Mouse (Mus musculus): ENCODE measurements around the gene Gpr19. TPM values are rescaled to one million over a fixed set of nuclear protein-coding genes. Genes with fewer than 3 reads are reported as not detected.
A peak's percentile ranks its signal among the peaks of the same experiment; 100 is the strongest.

The Gpr19 gene
- polyA plus RNA-seq, 1 experiment from 2014 or later, result 39.1 TPM

- Histone ChIP-seq H3K4me2 (no peak overlapping the region), H3K9ac (no peak overlapping the region), H3K27ac (replicated peaks) (no peak overlapping the region), H3K36me3 (peaks cover 24% of the 10 kb centered on the region), H3K9me3 (no peaks in the 10 kb centered on the region), H3K4me3 (no peak overlapping the region), H3K4me1 (replicated peaks) (peaks cover 17% of the 10 kb centered on the region), H3K27me3 (no peaks in the 10 kb centered on the region)
- 88% methylated on average over 12 of the region's 12 CpGs for WGBS
- no peak for ATAC-seq (ENCODE audit: low read depth)
Observed at GRCm38 (mm10) chr6:134861386-134861785, 37.0 kb downstream of the Gpr19 start.

- ATAC-seq (ENCODE audit: low read depth), result no peak
- Histone ChIP-seq H3K36me3 (peaks cover 25% of the 10 kb centered on the region), H3K9me3 (no peaks in the 10 kb centered on the region), H3K27ac (replicated peaks) (no peak overlapping the region), H3K9ac (no peak overlapping the region), H3K4me3 (no peak overlapping the region), H3K4me1 (replicated peaks) (peaks cover 17% of the 10 kb centered on the region), H3K27me3 (no peaks in the 10 kb centered on the region), H3K4me2 (no peak overlapping the region)
- 84% methylated on average over 4 of the region's 4 CpGs for WGBS
Observed at GRCm38 (mm10) chr6:134860275-134860674, 38.1 kb downstream of the Gpr19 start.

GRCm38 (mm10) chr6:134859021-134859420 lies 39.4 kb downstream of the Gpr19 start:
- no peak overlapping the region for H3K4me2 ChIP-seq
- no peaks in the 10 kb centered on the region for H3K27me3 ChIP-seq
- WGBS, result 91% methylated on average over 6 of the region's 6 CpGs
- no peaks in the 10 kb centered on the region for H3K9me3 ChIP-seq
- H3K36me3 ChIP-seq, result peaks cover 25% of the 10 kb centered on the region
- ATAC-seq (ENCODE audit: low read depth), result no peak
- no peak overlapping the region for H3K4me3 ChIP-seq
- H3K27ac ChIP-seq (replicated peaks), result no peak overlapping the region
- H3K4me1 ChIP-seq (replicated peaks), result peaks cover 24% of the 10 kb centered on the region
- no peak overlapping the region for H3K9ac ChIP-seq

- Histone ChIP-seq H3K36me3 (peaks cover 42% of the 10 kb centered on the region), H3K9ac (no peak overlapping the region), H3K9me3 (no peaks in the 10 kb centered on the region), H3K4me3 (no peak overlapping the region), H3K27me3 (no peaks in the 10 kb centered on the region), H3K4me1 (replicated peaks) (peaks cover 8% of the 10 kb centered on the region; the same call in 1 of the 2 replicates), H3K27ac (replicated peaks) (no peak overlapping the region), H3K4me2 (no peak overlapping the region)
- 88% methylated on average over 16 of the region's 16 CpGs for WGBS
- ATAC-seq (ENCODE audit: low read depth), result no peak
Observed at GRCm38 (mm10) chr6:134855926-134856325, 42.5 kb downstream of the Gpr19 start.

- no peaks in the 10 kb centered on the region for H3K9me3 ChIP-seq
- H3K4me3 ChIP-seq, result no peak overlapping the region
- no peak overlapping the region for H3K9ac ChIP-seq
- no peaks in the 10 kb centered on the region for H3K27me3 ChIP-seq
- 0 out of 2 replicates have a peak, but pooled peaks have one; percentile 33 for ATAC-seq (ENCODE audit: low read depth)
- no peak overlapping the region for H3K4me2 ChIP-seq
- peaks cover 52% of the 10 kb centered on the region for H3K36me3 ChIP-seq
- WGBS, result 56% methylated on average over 5 of the region's 5 CpGs
- H3K4me1 ChIP-seq (replicated peaks), result peaks cover 8% of the 10 kb centered on the region; the same call in 1 of the 2 replicates
- H3K27ac ChIP-seq (replicated peaks), result no peak overlapping the region
Observed at GRCm38 (mm10) chr6:134854782-134855181, 43.6 kb downstream of the Gpr19 start.

GRCm38 (mm10) chr6:134849985-134850384 lies 48.4 kb downstream of the Gpr19 start:
- Histone ChIP-seq H3K4me1 (replicated peaks) (peaks cover 8% of the 10 kb centered on the region; the same call in 1 of the 2 replicates), H3K4me2 (no peak overlapping the region), H3K27ac (replicated peaks) (no peak overlapping the region), H3K36me3 (peaks cover 28% of the 10 kb centered on the region), H3K4me3 (no peak overlapping the region), H3K9me3 (no peaks in the 10 kb centered on the region), H3K27me3 (no peaks in the 10 kb centered on the region), H3K9ac (no peak overlapping the region)
- no peak for ATAC-seq (ENCODE audit: low read depth)
- 89% methylated on average over 3 of the region's 3 CpGs for WGBS

- no peaks in the 10 kb centered on the region for H3K9me3 ChIP-seq
- H3K9ac ChIP-seq, result no peak overlapping the region
- H3K27ac ChIP-seq (replicated peaks), result no peak overlapping the region
- no peak overlapping the region for H3K4me2 ChIP-seq
- ATAC-seq (ENCODE audit: low read depth), result no peak
- 84% methylated on average over 2 of the region's 2 CpGs for WGBS
- H3K4me1 ChIP-seq (replicated peaks), result peaks cover 5% of the 10 kb centered on the region; the same call in 1 of the 2 replicates
- H3K4me3 ChIP-seq, result no peak overlapping the region
- H3K36me3 ChIP-seq, result peaks cover 28% of the 10 kb centered on the region
- H3K27me3 ChIP-seq, result no peaks in the 10 kb centered on the region
Observed at GRCm38 (mm10) chr6:134849461-134849860, 48.9 kb downstream of the Gpr19 start.

- Histone ChIP-seq H3K4me2 (no peak overlapping the region), H3K4me3 (no peak overlapping the region), H3K4me1 (replicated peaks) (no peaks in the 10 kb centered on the region), H3K27me3 (no peaks in the 10 kb centered on the region), H3K36me3 (peaks cover 28% of the 10 kb centered on the region), H3K9me3 (no peaks in the 10 kb centered on the region), H3K9ac (no peak overlapping the region), H3K27ac (replicated peaks) (no peak overlapping the region)
- WGBS, result 84% methylated on average over 5 of the region's 5 CpGs
- no peak for ATAC-seq (ENCODE audit: low read depth)
Observed at GRCm38 (mm10) chr6:134848197-134848890, 50.0 kb downstream of the Gpr19 start.

- peaks cover 24% of the 10 kb centered on the region for H3K36me3 ChIP-seq
- no peak overlapping the region for H3K4me2 ChIP-seq
- 88% methylated on average over 4 of the region's 4 CpGs for WGBS
- H3K27ac ChIP-seq (replicated peaks), result no peak overlapping the region
- no peaks in the 10 kb centered on the region for H3K4me1 ChIP-seq (replicated peaks)
- no peaks in the 10 kb centered on the region for H3K27me3 ChIP-seq
- H3K9me3 ChIP-seq, result no peaks in the 10 kb centered on the region
- no peak overlapping the region for H3K4me3 ChIP-seq
- no peak for ATAC-seq (ENCODE audit: low read depth)
- H3K9ac ChIP-seq, result no peak overlapping the region
Observed at GRCm38 (mm10) chr6:134847550-134847949, 50.8 kb downstream of the Gpr19 start.

- WGBS, result 84% methylated on average over 6 of the region's 6 CpGs
Observed at GRCm38 (mm10) chr6:134846308-134846707, 52.1 kb downstream of the Gpr19 start.

GRCm38 (mm10) chr6:134845726-134846125 lies 52.7 kb downstream of the Gpr19 start:
- Histone ChIP-seq H3K4me3 (no peak overlapping the region), H3K9me3 (no peaks in the 10 kb centered on the region), H3K4me2 (no peak overlapping the region), H3K27ac (replicated peaks) (no peak overlapping the region), H3K4me1 (replicated peaks) (no peaks in the 10 kb centered on the region), H3K9ac (no peak overlapping the region), H3K36me3 (peaks cover 9% of the 10 kb centered on the region), H3K27me3 (no peaks in the 10 kb centered on the region)
- 88% methylated on average over 4 of the region's 4 CpGs for WGBS
- ATAC-seq (ENCODE audit: low read depth), result no peak

More at GRCm38 (mm10) chr6:134846308-134846707, 52.1 kb downstream of the Gpr19 start:
- H3K4me3 ChIP-seq, result no peak overlapping the region
- no peaks in the 10 kb centered on the region for H3K4me1 ChIP-seq (replicated peaks)
- ATAC-seq (ENCODE audit: low read depth), result no peak
- no peak overlapping the region for H3K27ac ChIP-seq (replicated peaks)
- no peaks in the 10 kb centered on the region for H3K27me3 ChIP-seq
- no peak overlapping the region for H3K4me2 ChIP-seq
- H3K9ac ChIP-seq, result no peak overlapping the region
- H3K36me3 ChIP-seq, result peaks cover 15% of the 10 kb centered on the region
- H3K9me3 ChIP-seq, result no peaks in the 10 kb centered on the region

- Histone ChIP-seq H3K4me3 (no peak overlapping the region), H3K36me3 (0 out of 2 replicates have a peak, but pooled peaks cover 11% of the 10 kb centered on the region), H3K4me1 (replicated peaks) (no peaks in the 10 kb centered on the region), H3K27me3 (no peaks in the 10 kb centered on the region), H3K4me2 (no peak overlapping the region), H3K9me3 (no peaks in the 10 kb centered on the region), H3K9ac (no peak overlapping the region), H3K27ac (replicated peaks) (no peak overlapping the region)
- ATAC-seq (ENCODE audit: low read depth), result no peak
- WGBS, result 82% methylated on average over 2 of the region's 2 CpGs
Observed at GRCm38 (mm10) chr6:134840346-134840745, 58.0 kb downstream of the Gpr19 start.

- Histone ChIP-seq H3K27ac (replicated peaks) (no peak overlapping the region), H3K4me1 (replicated peaks) (no peaks in the 10 kb centered on the region), H3K4me2 (no peak overlapping the region), H3K27me3 (no peaks in the 10 kb centered on the region), H3K9ac (no peak overlapping the region), H3K4me3 (no peak overlapping the region), H3K9me3 (no peaks in the 10 kb centered on the region), H3K36me3 (0 out of 2 replicates have a peak, but pooled peaks cover 11% of the 10 kb centered on the region)
- no peak for ATAC-seq (ENCODE audit: low read depth)
- WGBS, result 94% methylated on average over 4 of the region's 4 CpGs
Observed at GRCm38 (mm10) chr6:134838111-134838510, 60.3 kb downstream of the Gpr19 start.
